Mouse (Mus musculus) stomach, embryonic 15.5 days (tissue): ENCODE data around the gene Phf23. TPM values are rescaled to one million over a fixed set of nuclear protein-coding genes. Genes with fewer than 3 reads are reported as not detected.
A peak's percentile ranks its signal among the peaks of the same experiment; 100 is the strongest.

ENCODE experiments used
- ATAC-seq: fragments of 200-750 bp; cut with Nextera tagmentation; 2 replicates; pipeline ENCODE4 v1.8.0; 2017; ENCODE audit warnings: low read depth, moderate number of reproducible peaks, moderate TSS enrichment; ENCODE audit not compliant: insufficient read depth, low FRiP score
- H3K27ac ChIP-seq: fragments of 300-500 bp; sonication (generic); 2 replicates; pipeline ENCODE4 v1.5.1; 2015; ENCODE audit warnings: mild to moderate bottlenecking, inconsistent platforms
- H3K27me3 ChIP-seq: fragments of 300-500 bp; sonication (generic); replicated peaks from 2 replicates; pipeline ENCODE4 v1.6.1; 2015; ENCODE audit warnings: inconsistent platforms
- H3K36me3 ChIP-seq: fragments of 300-500 bp; sonication (generic); 2 replicates; pipeline ENCODE4 v1.6.1; 2015; ENCODE audit warnings: inconsistent platforms
- H3K4me1 ChIP-seq: fragments of 300-500 bp; sonication (generic); 2 replicates; pipeline ENCODE4 v1.6.1; 2015; ENCODE audit warnings: inconsistent platforms
- H3K4me2 ChIP-seq: fragments of 300-500 bp; sonication (generic); 2 replicates; pipeline ENCODE4 v1.6.1; 2015; ENCODE audit warnings: mild to moderate bottlenecking, inconsistent platforms
- H3K4me3 ChIP-seq: fragments of 300-500 bp; sonication (generic); replicated peaks from 2 replicates; pipeline ENCODE4 v1.5.1; 2015; ENCODE audit warnings: inconsistent platforms
- H3K9ac ChIP-seq: fragments of 300-500 bp; sonication (generic); 2 replicates; pipeline ENCODE4 v1.6.1; 2015; ENCODE audit warnings: inconsistent platforms
- H3K9me3 ChIP-seq: fragments of 300-500 bp; sonication (generic); 2 replicates; pipeline ENCODE4 v1.6.1; 2016; ENCODE audit warnings: inconsistent platforms
- WGBS: fragments of 180-500 bp; shearing (Covaris S2); methylation state at CpG from one replicate; pipeline ENCODE4 v1.1.7; 2015; 5-methylcytosine and 5-hydroxymethylcytosine counted together
- polyA plus RNA-seq: library from polyadenylated mRNA; unstranded; fragments of >200 nt; fragmentation: Nextera tagmentation; extraction: Ambion mirVana; gene quantifications from 2 replicates; pipeline ENCODE4 v1.2.1, GENCODE M21; 2015

The Phf23 gene
- polyA plus RNA-seq, 1 experiment from 2014 or later, result 59.4 TPM

DNA sequence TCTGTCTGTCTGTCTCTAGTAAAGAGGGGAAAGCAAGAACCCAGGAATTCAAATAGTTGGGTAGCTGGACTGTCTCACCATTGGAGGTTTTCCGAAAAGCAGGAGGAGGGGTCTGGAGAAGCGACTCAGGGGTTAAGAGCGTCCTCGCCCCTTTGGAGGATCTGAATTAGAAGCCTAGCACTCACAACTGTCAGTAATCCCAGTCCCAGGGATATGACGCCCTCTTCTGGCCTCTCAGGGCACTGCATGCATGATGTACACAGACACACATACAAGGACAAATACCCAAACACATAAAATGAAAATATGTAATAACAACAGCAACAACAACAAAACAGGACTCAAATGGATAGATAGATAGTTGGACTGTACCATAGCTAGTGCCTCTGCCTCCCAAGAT, 35.0 kb upstream of the Phf23 start:
- ATAC-seq, result no peak
- no peak overlapping the region for H3K4me2 ChIP-seq

DNA sequence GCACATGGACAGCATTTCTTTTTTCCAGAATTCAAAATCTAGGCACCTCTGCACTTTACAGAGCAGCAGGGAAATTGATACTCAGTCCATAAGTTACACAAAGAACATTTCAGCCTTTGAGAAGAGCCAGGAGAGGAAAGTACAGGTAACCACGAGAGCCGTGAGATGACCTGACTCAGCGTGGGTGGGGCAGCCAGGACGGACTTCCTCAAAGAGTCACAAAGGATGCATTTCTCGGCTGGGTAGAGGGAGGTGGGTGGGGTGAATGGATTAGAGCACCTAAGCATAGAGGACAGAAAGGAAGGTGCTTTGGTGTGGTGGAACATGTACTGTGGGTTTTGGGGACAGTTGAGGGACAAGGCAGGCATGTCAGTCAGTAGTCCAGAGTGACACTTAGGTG, 33.7 kb upstream of the Phf23 start:
- Histone ChIP-seq H3K27ac (0 out of 2 replicates have a peak overlapping the region, but pooled peaks have one; percentile 51), H3K4me3 (no peak overlapping the region), H3K4me1 (peaks cover 10% of the 10 kb centered on the region; the same call in 1 of the 2 replicates), H3K9me3 (no peaks in the 10 kb centered on the region), H3K36me3 (no peaks in the 10 kb centered on the region), H3K27me3 (peaks cover 25% of the 10 kb centered on the region), H3K4me2 (no peak overlapping the region), H3K9ac (no peak overlapping the region)
- 22% methylated on average over 5 of the region's 5 CpGs for WGBS
- no peak for ATAC-seq

More for the DNA sequence above, 35.0 kb upstream of the Phf23 start:
- H3K27me3 ChIP-seq, result peaks cover 13% of the 10 kb centered on the region
- no peaks in the 10 kb centered on the region for H3K9me3 ChIP-seq
- no peak overlapping the region for H3K27ac ChIP-seq
- H3K36me3 ChIP-seq, result no peaks in the 10 kb centered on the region
- H3K4me3 ChIP-seq, result no peak overlapping the region
- H3K9ac ChIP-seq, result no peak overlapping the region
- H3K4me1 ChIP-seq, result no peaks in the 10 kb centered on the region; the same call in 1 of the 2 replicates
- WGBS, result 38% methylated on average over 5 of the region's 5 CpGs

DNA sequence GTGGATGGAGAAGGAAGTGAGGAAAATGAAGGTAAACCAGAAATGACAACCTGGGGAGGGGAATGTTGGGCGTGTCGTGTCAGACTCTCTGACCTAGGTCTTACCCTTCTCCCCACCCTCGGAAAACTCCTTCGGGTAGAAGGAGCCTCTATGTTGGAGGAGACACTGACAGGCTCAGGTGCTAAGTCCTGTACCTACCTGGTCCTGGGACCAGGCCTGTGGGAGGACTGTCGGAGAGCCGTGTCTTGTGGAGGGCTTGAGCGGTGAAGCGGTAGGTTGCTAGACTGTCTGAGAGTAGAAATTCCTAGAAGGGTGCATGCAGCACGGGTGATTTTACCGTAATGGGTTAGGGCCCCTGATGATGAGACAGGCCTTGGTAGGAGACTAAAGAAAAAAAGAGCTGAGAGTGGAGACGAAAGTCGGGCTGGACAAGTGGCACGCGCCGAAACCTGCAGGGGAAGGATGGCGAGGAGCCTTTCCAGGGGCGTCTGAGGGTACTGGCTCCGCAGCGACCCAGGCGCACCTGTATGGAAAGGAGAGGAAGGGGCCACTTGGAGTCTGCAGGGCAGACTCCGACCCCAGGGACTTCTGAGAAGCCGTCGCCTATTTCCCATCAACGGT, 30.8 kb upstream of the Phf23 start, which contains the start of gene Cldn7:
Cldn7 (plus strand) TSS at position 130 of the 621 bp plus-strand sequence.
- peaks cover 10% of the 10 kb centered on the region; the same call in 1 of the 2 replicates for H3K4me1 ChIP-seq
- WGBS, result 11% methylated on average over 24 of the region's 24 CpGs
- peaks cover 3% of the 10 kb centered on the region; the same call in 1 of the 2 replicates for H3K36me3 ChIP-seq
- no peaks in the 10 kb centered on the region for H3K9me3 ChIP-seq
- peak within 1 kb of the TSS; percentile 70 for H3K4me2 ChIP-seq
- H3K9ac ChIP-seq, result no peak within 1 kb of the TSS; the same call in 1 of the 2 replicates
- peak within 1 kb of the TSS; percentile 91 for H3K27ac ChIP-seq
- H3K27me3 ChIP-seq, result peaks cover 30% of the 10 kb centered on the region
- H3K4me3 ChIP-seq, result peak within 1 kb of the TSS; percentile 49
- no peak for ATAC-seq

DNA sequence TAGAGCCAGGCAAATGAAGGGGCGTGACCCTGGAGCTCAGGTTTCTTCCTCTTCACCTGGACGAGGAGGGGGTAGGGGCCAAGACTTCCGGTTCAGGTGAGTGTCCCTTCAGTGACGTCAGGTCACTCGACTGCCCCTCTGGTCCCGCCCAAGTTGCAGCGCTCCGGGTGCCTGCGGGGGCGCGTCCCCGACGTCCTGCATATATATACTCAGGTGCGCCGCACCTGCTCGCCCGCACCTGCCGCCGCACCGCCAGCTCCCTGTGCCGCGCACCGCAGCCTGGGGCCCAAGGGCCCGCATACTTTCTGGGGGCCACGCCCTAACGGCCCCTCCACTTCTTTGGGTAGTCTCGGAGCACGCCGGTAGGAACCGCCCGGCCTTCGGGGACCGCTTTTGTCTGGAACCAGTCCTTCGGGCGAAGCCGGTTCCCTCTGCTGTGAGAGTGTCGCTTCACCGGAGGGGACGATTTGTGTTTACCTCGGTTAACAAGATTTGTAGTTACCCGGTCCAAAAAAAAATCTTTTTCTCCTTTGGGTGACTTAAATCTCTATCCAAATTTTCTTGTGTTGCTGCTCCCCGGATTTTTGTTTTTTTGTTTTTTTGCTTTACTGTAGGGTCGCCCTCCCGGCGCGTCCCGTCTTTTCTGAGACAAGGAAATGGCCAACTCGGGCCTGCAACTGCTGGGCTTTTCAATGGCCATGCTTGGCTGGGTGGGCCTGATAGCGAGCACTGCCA, 30.1 kb upstream of the Phf23 start:
- ATAC-seq, result peak; percentile 76
- H3K9me3 ChIP-seq, result no peaks in the 10 kb centered on the region
- peak overlapping the region; percentile 91 for H3K27ac ChIP-seq
- 3% methylated on average over 47 of the region's 49 CpGs for WGBS
- H3K4me3 ChIP-seq, result peak overlapping the region; percentile 49
- H3K9ac ChIP-seq, result peak overlapping the region; percentile 49
- H3K36me3 ChIP-seq, result peaks cover 7% of the 10 kb centered on the region; the same call in 1 of the 2 replicates
- peaks cover 30% of the 10 kb centered on the region for H3K27me3 ChIP-seq
- H3K4me1 ChIP-seq, result peaks cover 10% of the 10 kb centered on the region; the same call in 1 of the 2 replicates
- peak overlapping the region; percentile 70 for H3K4me2 ChIP-seq

DNA sequence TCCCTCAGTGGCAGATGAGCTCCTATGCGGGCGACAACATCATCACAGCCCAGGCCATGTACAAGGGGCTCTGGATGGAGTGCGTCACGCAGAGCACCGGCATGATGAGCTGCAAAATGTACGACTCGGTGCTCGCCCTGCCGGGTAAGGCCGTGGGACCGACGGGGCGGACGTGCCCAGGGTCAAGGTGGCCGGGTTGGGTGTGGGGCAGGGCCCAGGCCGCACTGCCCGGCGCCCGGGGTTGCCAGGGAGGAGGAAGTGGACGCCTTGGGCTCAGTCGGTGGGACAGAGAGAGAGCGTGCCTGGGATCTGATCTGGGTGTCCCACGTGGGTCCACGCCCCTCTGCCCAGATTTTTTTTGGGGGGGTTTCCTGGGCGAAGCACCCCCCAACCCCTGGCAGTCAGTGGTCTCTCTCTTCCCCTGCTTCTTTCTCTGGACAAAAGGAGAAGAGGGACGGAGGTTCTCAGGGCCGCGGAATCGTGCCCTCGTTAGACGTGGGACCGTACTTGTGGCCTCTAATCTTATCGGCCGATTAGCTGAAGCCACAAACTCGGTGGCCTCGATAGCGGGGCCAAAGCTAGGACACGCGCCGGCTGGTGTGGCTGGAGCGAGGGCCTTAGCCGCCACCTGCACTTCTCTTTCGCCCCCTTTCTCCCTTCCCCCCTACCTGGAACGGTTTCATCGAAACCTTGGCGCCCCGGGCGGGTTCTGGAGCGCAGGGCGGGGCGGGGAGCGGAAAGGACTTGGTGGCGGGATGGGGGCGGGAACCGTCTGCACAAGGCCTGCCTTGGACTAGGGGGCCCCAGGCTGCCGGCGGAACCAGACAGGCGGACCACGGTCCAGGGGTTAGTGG, 29.3 kb upstream of the Phf23 start:
- peak; percentile 76 for ATAC-seq
- no peaks in the 10 kb centered on the region for H3K9me3 ChIP-seq
- H3K4me1 ChIP-seq, result peaks cover 10% of the 10 kb centered on the region; the same call in 1 of the 2 replicates
- peaks cover 30% of the 10 kb centered on the region for H3K27me3 ChIP-seq
- peak overlapping the region; percentile 91 for H3K27ac ChIP-seq
- H3K4me2 ChIP-seq, result peak overlapping the region; percentile 70
- H3K36me3 ChIP-seq, result peaks cover 10% of the 10 kb centered on the region; the same call in 1 of the 2 replicates
- 2% methylated on average over 59 of the region's 59 CpGs for WGBS
- peak overlapping the region; percentile 49 for H3K9ac ChIP-seq
- H3K4me3 ChIP-seq, result peak overlapping the region; percentile 49

DNA sequence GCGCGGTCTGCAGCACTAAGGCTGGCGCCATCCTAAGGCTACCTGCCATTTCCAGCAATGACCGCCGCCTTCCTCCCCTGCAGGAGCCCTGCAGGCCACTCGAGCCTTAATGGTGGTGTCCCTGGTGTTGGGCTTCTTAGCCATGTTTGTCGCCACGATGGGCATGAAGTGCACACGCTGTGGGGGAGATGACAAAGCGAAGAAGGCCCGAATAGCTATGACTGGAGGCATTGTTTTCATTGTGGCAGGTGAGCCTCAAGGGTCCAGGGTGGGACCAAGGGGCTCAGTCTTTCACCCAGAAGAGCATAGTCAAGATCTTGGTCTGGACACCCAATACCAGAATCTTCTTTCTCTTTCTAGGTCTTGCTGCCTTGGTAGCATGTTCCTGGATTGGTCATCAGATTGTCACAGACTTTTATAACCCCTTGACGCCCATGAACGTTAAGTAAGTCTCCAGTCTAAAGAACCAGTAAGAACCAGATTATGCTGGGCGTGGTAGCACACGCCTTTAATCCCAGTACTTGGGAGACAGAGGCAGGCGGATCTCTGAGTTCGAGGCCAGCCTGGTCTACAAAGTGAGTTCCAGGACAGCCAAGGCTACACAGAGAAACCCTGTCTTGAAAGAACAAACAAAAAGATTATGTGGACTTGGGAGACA, 28.6 kb upstream of the Phf23 start:
- H3K4me2 ChIP-seq, result peak overlapping the region; percentile 70
- H3K4me3 ChIP-seq, result peak overlapping the region; percentile 49
- H3K27me3 ChIP-seq, result peaks cover 30% of the 10 kb centered on the region
- 0 out of 2 replicates have a peak overlapping the region, but pooled peaks have one; percentile 49 for H3K9ac ChIP-seq
- H3K27ac ChIP-seq, result peak overlapping the region; percentile 91
- WGBS, result 32% methylated on average over 17 of the region's 17 CpGs
- H3K4me1 ChIP-seq, result peaks cover 10% of the 10 kb centered on the region; the same call in 1 of the 2 replicates
- no peaks in the 10 kb centered on the region for H3K9me3 ChIP-seq
- no peak for ATAC-seq
- peaks cover 14% of the 10 kb centered on the region for H3K36me3 ChIP-seq

DNA sequence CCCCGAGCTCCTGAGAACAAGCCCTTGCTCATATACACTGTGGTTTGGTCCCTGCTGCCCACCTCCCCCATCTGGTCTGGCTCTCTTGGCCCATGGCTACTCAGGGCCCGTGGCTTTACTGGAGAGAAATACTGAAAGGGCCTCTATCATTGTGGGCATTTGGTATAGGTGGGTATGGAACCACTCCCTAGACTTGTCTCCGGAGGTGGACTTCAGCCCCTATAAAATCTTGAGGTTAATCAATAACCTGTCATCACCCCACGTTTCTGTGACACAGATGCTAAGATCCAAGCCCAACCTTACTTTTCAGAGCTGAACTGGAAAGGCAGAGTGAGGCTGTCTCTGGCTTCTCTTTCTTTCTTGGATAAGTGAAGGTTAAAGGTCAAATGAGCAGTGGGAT, 26.8 kb upstream of the Phf23 start:
- H3K9ac ChIP-seq, result no peak overlapping the region
- H3K27me3 ChIP-seq, result peaks cover 30% of the 10 kb centered on the region
- ATAC-seq, result no peak
- H3K27ac ChIP-seq, result no peak overlapping the region
- peaks cover 20% of the 10 kb centered on the region for H3K36me3 ChIP-seq
- H3K9me3 ChIP-seq, result no peaks in the 10 kb centered on the region
- H3K4me3 ChIP-seq, result no peak overlapping the region
- 68% methylated on average over 4 of the region's 4 CpGs for WGBS
- no peak overlapping the region for H3K4me2 ChIP-seq
- peaks cover 10% of the 10 kb centered on the region; the same call in 1 of the 2 replicates for H3K4me1 ChIP-seq

DNA sequence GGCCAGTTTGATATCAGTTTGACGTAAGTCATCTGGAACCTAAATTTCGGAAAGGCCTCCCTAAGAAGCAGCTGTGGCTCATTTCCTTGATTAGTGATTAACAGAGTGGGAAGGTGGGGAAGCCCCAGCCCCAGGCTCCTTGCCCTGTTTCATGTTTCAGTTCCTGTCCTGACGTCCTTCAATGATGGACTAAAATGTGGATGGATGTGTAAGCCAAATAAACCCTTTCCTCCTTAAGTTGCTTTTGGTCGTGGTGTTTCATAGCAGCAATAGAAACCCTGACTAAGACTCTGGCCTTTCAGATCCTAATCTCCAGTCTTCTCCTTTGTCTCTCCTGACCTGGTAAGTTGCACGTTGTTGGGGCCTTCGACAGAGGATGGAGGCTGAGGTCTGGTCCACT, 25.4 kb upstream of the Phf23 start:
- Histone ChIP-seq H3K36me3 (peaks cover 28% of the 10 kb centered on the region), H3K27ac (0 out of 2 replicates have a peak overlapping the region, but pooled peaks have one; percentile 31), H3K4me3 (no peak overlapping the region), H3K4me2 (no peak overlapping the region), H3K4me1 (peaks cover 10% of the 10 kb centered on the region; the same call in 1 of the 2 replicates), H3K27me3 (peaks cover 20% of the 10 kb centered on the region), H3K9me3 (no peaks in the 10 kb centered on the region), H3K9ac (no peak overlapping the region)
- no peak for ATAC-seq
- WGBS, result 71% methylated on average over 6 of the region's 6 CpGs

DNA sequence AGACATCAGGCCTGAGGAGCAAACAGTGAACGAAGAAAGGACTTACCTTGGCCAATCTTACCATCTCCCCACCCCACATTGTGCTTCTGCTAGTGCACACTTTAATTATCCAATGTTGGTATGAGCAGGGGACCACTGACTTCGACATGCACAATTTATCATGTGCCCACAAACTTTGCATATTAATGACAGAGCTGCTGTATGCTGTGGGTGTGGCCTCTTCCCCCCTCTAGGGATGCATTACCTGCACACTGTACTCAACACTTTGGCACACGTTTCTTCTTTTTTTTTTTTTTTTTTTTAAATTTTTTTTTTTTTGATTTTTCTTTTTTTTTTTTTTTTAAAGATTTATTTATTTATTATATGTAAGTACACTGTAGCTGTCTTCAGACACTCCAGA, 24.8 kb upstream of the Phf23 start:
- WGBS, result 60% methylated on average over 3 of the region's 3 CpGs
- no peak for ATAC-seq
- Histone ChIP-seq H3K4me1 (peaks cover 10% of the 10 kb centered on the region; the same call in 1 of the 2 replicates), H3K9ac (no peak overlapping the region), H3K4me3 (no peak overlapping the region), H3K9me3 (no peaks in the 10 kb centered on the region), H3K27ac (0 out of 2 replicates have a peak overlapping the region, but pooled peaks have one; percentile 31), H3K36me3 (peaks cover 29% of the 10 kb centered on the region), H3K27me3 (peaks cover 16% of the 10 kb centered on the region), H3K4me2 (no peak overlapping the region)

DNA sequence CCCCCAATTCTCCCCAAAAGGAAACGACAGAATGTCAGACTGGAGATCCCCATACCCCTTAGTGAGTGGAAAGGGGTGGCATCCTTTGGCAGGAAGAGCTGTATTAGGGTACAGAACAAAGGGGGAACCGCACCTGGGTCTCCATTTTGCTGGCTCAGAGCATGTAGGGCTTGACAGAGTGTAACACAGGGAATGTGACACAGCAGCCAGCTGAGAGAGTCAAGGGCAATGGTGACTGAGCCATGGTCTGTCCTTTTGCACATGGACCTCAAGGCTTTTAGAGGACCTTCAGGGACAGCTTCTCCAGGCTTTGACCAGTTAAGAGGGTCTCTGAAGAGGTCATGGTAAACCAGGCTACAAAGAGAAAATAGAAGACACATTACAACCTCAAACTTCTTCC, 20.7 kb upstream of the Phf23 start:
- no peaks in the 10 kb centered on the region for H3K27me3 ChIP-seq
- 94% methylated on average over 2 of the region's 2 CpGs for WGBS
- ATAC-seq, result no peak
- H3K4me3 ChIP-seq, result no peak overlapping the region
- no peaks in the 10 kb centered on the region for H3K9me3 ChIP-seq
- H3K9ac ChIP-seq, result no peak overlapping the region
- no peak overlapping the region for H3K4me2 ChIP-seq
- H3K27ac ChIP-seq, result no peak overlapping the region
- H3K4me1 ChIP-seq, result no peaks in the 10 kb centered on the region
- peaks cover 35% of the 10 kb centered on the region for H3K36me3 ChIP-seq

DNA sequence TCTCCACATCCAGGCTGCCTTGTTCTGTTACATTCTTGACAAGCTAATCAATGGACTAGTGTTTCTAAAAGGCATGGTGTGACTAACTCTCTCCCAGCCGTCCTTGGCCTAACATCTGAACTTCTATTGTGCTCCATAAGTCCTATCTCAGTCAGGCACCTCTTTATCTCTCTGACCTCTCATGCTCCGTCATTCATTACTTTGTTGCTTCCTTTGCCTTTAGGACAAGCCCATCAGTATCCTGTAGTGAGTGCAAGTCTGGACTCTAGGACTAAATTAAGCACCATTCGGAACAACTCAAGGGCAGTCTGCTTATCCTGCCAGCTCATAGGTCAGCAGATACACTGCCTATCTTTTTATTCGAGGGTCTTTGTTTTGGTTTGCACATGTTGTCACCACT, 19.3 kb upstream of the Phf23 start:
- no peak for ATAC-seq
- Histone ChIP-seq H3K9me3 (no peaks in the 10 kb centered on the region), H3K9ac (no peak overlapping the region), H3K4me2 (no peak overlapping the region), H3K4me3 (no peak overlapping the region), H3K4me1 (no peaks in the 10 kb centered on the region), H3K27me3 (no peaks in the 10 kb centered on the region), H3K27ac (no peak overlapping the region), H3K36me3 (peaks cover 28% of the 10 kb centered on the region)
- 82% methylated on average over 4 of the region's 4 CpGs for WGBS
